Mouse (Mus musculus) heart, adult 2 months (tissue): Measurements from ENCODE around the gene Dkk3.

Source experiments
- CTCF ChIP-seq: fragments of 200-600 bp; IDR thresholded peaks from 2 replicates; pipeline ENCODE4 v1.8.1; 2022; ENCODE audit warnings: antibody characterized with exemption, mild to moderate bottlenecking, moderate library complexity
- EP300 ChIP-seq: fragments of 200-500 bp; IDR thresholded peaks from 2 replicates; pipeline ENCODE4 v1.6.1; 2011; ENCODE audit warnings: low read depth, low read length, control low read depth; ENCODE audit not compliant: insufficient read depth
- POLR2A ChIP-seq: fragments of 200-500 bp; IDR thresholded peaks from 2 replicates; pipeline ENCODE4 v1.6.1; 2011; ENCODE audit warnings: mild to moderate bottlenecking, low read depth, low read length, control low read depth; ENCODE audit not compliant: insufficient read depth

DNA sequence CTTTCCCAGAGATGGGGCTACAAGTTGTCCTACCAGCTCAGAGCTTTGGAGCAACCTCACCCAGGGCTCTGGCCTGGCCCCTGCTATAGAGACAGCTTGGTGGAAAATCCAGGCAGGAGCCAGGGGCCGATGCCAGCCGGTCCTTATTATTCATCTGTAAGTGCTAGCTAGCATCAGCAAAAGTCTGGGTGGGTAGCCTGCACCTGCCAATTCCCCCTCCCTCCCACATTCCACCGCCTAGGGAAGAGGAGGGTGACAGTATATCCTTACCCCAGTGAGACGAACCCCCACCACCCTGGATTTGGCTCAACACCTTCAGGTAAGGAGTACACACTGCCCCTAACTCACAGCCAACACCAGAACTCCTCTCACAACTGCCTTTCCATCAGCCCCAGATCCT, 30.9 kb downstream of the Dkk3 start:
- TF ChIP-seq CTCF (no peak), POLR2A (no peak), EP300 (no peak)
